Mouse (Mus musculus) kidney, embryonic 15.5 days (tissue): ENCODE measurements around the gene Map3k12. TPM values are rescaled to one million over a fixed set of nuclear protein-coding genes. Genes with fewer than 3 reads are reported as not detected.

Experiments used
- ATAC-seq: fragments of 200-750 bp; cut with Nextera tagmentation; replicated peaks from 2 replicates; pipeline ENCODE4 v1.8.0; 2017; ENCODE audit warnings: moderate TSS enrichment; ENCODE audit not compliant: low FRiP score
- H3K27ac ChIP-seq: fragments of 300-500 bp; sonication (generic); 2 replicates; pipeline ENCODE4 v1.5.1; 2015; ENCODE audit warnings: mild to moderate bottlenecking, inconsistent platforms
- H3K27me3 ChIP-seq: fragments of 300-500 bp; sonication (generic); 2 replicates; pipeline ENCODE4 v1.6.1; 2015; ENCODE audit warnings: inconsistent platforms
- H3K36me3 ChIP-seq: fragments of 300-500 bp; sonication (generic); 2 replicates; pipeline ENCODE4 v1.6.1; 2015; ENCODE audit warnings: inconsistent platforms
- H3K4me1 ChIP-seq: fragments of 300-500 bp; sonication (generic); 2 replicates; pipeline ENCODE4 v1.6.1; 2015; ENCODE audit warnings: inconsistent platforms
- H3K4me2 ChIP-seq: fragments of 300-500 bp; sonication (generic); 2 replicates; pipeline ENCODE4 v1.6.1; 2015; ENCODE audit warnings: moderate library complexity, mild to moderate bottlenecking, inconsistent platforms
- H3K4me3 ChIP-seq: fragments of 300-500 bp; sonication (generic); replicated peaks from 2 replicates; pipeline ENCODE4 v1.5.1; 2015; ENCODE audit warnings: mild to moderate bottlenecking, inconsistent platforms
- H3K9ac ChIP-seq: fragments of 300-500 bp; sonication (generic); 2 replicates; pipeline ENCODE4 v1.6.1; 2015; ENCODE audit warnings: mild to moderate bottlenecking, inconsistent platforms
- H3K9me3 ChIP-seq: fragments of 300-500 bp; sonication (generic); replicated peaks from 2 replicates; pipeline ENCODE4 v1.6.1; 2016; ENCODE audit warnings: inconsistent platforms
- WGBS: fragments of 180-500 bp; shearing (Covaris S2); methylation state at CpG from one replicate; pipeline ENCODE4 v1.1.7; 2015; ENCODE audit warnings: mixed read lengths; 5-methylcytosine and 5-hydroxymethylcytosine counted together
- polyA plus RNA-seq: library from polyadenylated mRNA; unstranded; fragments of >200 nt; fragmentation: Nextera tagmentation; extraction: Ambion mirVana; gene quantifications from 2 replicates; pipeline ENCODE4 v1.2.1, GENCODE M21; 2015

Map3k12 gene
- polyA plus RNA-seq, 1 experiment from 2014 or later = 19.7 TPM

GRCm38 (mm10) chr15:102468675-102469370 lies 48.0 kb downstream of the Map3k12 start:
- H3K4me2 ChIP-seq = no peak overlapping the region
- H3K27ac ChIP-seq = no peak overlapping the region
- no peaks in the 10 kb centered on the region for H3K27me3 ChIP-seq
- H3K4me1 ChIP-seq = peaks cover 12% of the 10 kb centered on the region
- 94% methylated on average over 9 of the region's 9 CpGs for WGBS
- H3K4me3 ChIP-seq = no peak overlapping the region
- no peaks in the 10 kb centered on the region for H3K9me3 ChIP-seq
- ATAC-seq = no peak
- H3K9ac ChIP-seq = no peak overlapping the region
- peaks cover 8% of the 10 kb centered on the region; the same call in 1 of the 2 replicates for H3K36me3 ChIP-seq

DNA sequence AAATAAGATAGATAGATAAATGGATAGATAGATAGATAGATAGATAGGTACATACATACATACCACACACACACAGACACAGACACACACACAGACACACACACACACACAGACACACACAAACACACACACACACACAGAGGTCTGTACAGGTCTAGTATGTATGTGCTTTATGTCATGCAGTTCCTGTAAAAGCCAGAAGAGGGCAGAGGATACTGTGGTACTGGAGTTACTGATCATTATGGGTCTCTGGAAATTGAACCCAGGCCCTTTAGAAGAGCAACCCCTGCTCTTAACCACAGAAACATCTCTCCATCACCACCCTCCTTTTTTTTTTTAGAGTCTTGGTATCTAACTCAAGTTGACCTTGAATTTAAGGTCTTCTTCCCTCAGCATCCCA lies 53.2 kb downstream of the Map3k12 start:
- H3K4me1 ChIP-seq = peaks cover 29% of the 10 kb centered on the region
- peaks cover 10% of the 10 kb centered on the region for H3K36me3 ChIP-seq
- no peak for ATAC-seq
- H3K4me3 ChIP-seq = no peak overlapping the region
- no peaks in the 10 kb centered on the region for H3K27me3 ChIP-seq
- no peak overlapping the region for H3K4me2 ChIP-seq
- no peaks in the 10 kb centered on the region for H3K9me3 ChIP-seq
- H3K9ac ChIP-seq = no peak overlapping the region
- H3K27ac ChIP-seq = no peak overlapping the region

- no peak for ATAC-seq
- Histone ChIP-seq H3K4me2 (peak overlapping the region; percentile 66; the same call in 1 of the 2 replicates), H3K36me3 (peaks cover 10% of the 10 kb centered on the region), H3K9ac (no peak overlapping the region), H3K9me3 (no peaks in the 10 kb centered on the region), H3K4me1 (peaks cover 33% of the 10 kb centered on the region), H3K27ac (no peak overlapping the region; the same call in 1 of the 2 replicates), H3K27me3 (no peaks in the 10 kb centered on the region), H3K4me3 (no peak overlapping the region)
- 78% methylated on average over 9 of the region's 9 CpGs for WGBS
Measured at GRCm38 (mm10) chr15:102461430-102462075, 55.3 kb downstream of the Map3k12 start.

DNA sequence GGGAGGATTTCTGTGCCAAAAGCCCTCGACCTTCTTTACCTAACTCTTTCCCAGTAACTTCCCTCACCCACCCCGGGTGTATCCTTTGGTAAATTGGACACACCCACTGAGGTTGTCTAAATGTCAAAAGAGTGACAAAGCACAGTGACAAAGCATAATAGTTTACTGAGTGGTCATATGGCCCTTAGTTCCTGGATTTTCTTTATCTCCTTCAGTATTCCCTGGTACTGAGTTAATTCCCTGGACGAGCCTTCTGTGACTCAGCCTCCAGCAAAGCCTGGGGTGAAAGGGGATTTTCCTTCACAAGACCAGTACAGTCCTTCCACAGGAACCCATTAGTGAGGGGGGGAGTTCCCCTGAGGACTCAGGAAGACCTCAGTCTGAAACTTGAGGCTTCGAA lies 55.9 kb downstream of the Map3k12 start:
- peaks cover 10% of the 10 kb centered on the region for H3K36me3 ChIP-seq
- peaks cover 33% of the 10 kb centered on the region for H3K4me1 ChIP-seq
- peak overlapping the region; percentile 66 for H3K4me2 ChIP-seq
- H3K27ac ChIP-seq = peak overlapping the region; percentile 1; the same call in 1 of the 2 replicates
- H3K4me3 ChIP-seq = no peak overlapping the region
- no peaks in the 10 kb centered on the region for H3K9me3 ChIP-seq
- WGBS = 45% methylated on average over 4 of the region's 4 CpGs
- ATAC-seq = no peak
- H3K9ac ChIP-seq = no peak overlapping the region
- no peaks in the 10 kb centered on the region for H3K27me3 ChIP-seq

- H3K27ac ChIP-seq = no peak overlapping the region
- ATAC-seq = no peak
- peak overlapping the region; percentile 22; the same call in 1 of the 2 replicates for H3K4me3 ChIP-seq
- 50% methylated on average over 12 of the region's 12 CpGs for WGBS
- H3K27me3 ChIP-seq = no peaks in the 10 kb centered on the region
- H3K4me2 ChIP-seq = peak overlapping the region; percentile 66
- H3K4me1 ChIP-seq = peaks cover 33% of the 10 kb centered on the region
- peak overlapping the region; percentile 17; the same call in 1 of the 2 replicates for H3K9ac ChIP-seq
- no peaks in the 10 kb centered on the region for H3K9me3 ChIP-seq
- H3K36me3 ChIP-seq = peaks cover 10% of the 10 kb centered on the region
Measured at GRCm38 (mm10) chr15:102460409-102460808, 56.5 kb downstream of the Map3k12 start.

DNA sequence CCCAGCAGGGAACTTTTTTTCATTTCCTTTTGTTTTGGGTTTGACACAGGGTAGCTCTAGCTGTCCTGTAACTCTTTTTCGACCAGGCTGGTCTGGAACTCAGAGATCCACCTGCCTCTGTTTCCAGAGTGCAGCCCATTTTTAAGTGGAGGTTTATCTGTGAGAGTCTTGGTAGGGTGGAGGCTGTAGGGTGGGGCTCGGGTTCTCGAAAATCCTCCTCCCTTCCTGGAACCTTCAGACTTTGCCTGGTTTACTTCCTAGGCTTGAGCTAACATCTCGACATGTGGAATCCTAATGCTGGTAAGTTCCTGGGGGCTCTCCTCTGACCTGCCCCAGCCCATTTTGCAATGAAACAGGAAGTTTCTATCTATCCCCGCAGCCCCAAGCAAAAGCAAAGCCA lies 57.0 kb downstream of the Map3k12 start:
- WGBS = 61% methylated on average over 5 of the region's 5 CpGs
- Histone ChIP-seq H3K4me2 (peak overlapping the region; percentile 66), H3K27ac (no peak overlapping the region), H3K4me1 (peaks cover 33% of the 10 kb centered on the region), H3K9ac (peak overlapping the region; percentile 17; the same call in 1 of the 2 replicates), H3K36me3 (peaks cover 10% of the 10 kb centered on the region), H3K4me3 (peak overlapping the region; percentile 51), H3K9me3 (no peaks in the 10 kb centered on the region), H3K27me3 (no peaks in the 10 kb centered on the region)
- no peak for ATAC-seq

DNA sequence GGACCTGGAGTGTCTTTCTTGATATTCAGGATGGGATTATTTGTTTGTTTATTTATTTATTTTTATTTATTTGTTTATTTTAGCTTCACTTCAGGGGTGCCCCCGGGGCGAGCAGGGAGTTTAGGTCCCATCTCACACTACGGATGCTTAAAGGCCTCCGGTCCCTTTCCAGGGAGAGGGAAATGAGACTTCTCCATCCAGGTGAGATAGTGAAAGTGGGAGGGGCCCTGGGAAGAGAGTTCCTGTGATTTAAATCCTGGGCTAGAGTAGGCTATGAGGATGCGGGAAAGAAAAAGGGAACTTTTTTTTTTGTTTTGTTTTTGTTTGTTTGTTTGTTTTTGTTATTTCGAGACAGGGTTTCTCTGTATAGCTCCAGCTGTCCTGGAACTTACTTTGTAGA lies 57.5 kb downstream of the Map3k12 start:
- H3K4me3 ChIP-seq = peak overlapping the region; percentile 51
- H3K27me3 ChIP-seq = no peaks in the 10 kb centered on the region
- H3K9ac ChIP-seq = peak overlapping the region; percentile 39
- WGBS = 35% methylated on average over 6 of the region's 6 CpGs
- ATAC-seq = no peak
- H3K36me3 ChIP-seq = peaks cover 10% of the 10 kb centered on the region
- peaks cover 33% of the 10 kb centered on the region for H3K4me1 ChIP-seq
- H3K9me3 ChIP-seq = no peaks in the 10 kb centered on the region
- H3K27ac ChIP-seq = peak overlapping the region; percentile 61; the same call in 1 of the 2 replicates
- peak overlapping the region; percentile 66 for H3K4me2 ChIP-seq

DNA sequence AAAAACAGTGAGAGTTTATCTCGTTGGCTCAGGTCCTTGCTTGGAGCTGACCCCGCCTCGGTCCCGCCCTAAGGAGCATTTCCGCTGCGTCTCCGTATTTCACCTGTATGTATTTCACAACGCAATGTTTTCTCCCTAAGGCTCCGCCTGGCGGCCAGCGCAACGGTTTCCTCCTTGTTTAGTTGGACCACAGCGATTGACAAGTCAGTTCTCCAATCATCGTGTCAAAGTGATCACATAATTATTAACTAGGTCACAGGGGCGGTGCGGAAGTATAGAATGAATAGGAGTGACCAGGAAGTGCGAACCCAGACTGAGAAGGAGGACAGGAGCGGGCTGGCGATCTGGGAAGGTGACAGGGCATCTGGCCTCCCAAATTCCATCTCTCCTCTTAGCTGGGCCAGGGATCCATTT lies 58.0 kb downstream of the Map3k12 start, which contains the start of gene Prr13:
Gene Prr13, plus strand, starts transcription at position 125 of the 414 bp plus-strand sequence.
- peaks cover 10% of the 10 kb centered on the region for H3K36me3 ChIP-seq
- peak within 1 kb of the TSS; percentile 51 for H3K4me3 ChIP-seq
- peaks cover 33% of the 10 kb centered on the region for H3K4me1 ChIP-seq
- under 1% methylated on average over 19 of the region's 19 CpGs for WGBS
- no peaks in the 10 kb centered on the region for H3K27me3 ChIP-seq
- ATAC-seq = peak; percentile 81
- H3K4me2 ChIP-seq = peak within 1 kb of the TSS; percentile 66
- peak within 1 kb of the TSS; percentile 61; the same call in 1 of the 2 replicates for H3K27ac ChIP-seq
- peak within 1 kb of the TSS; percentile 39 for H3K9ac ChIP-seq
- H3K9me3 ChIP-seq = no peaks in the 10 kb centered on the region

DNA sequence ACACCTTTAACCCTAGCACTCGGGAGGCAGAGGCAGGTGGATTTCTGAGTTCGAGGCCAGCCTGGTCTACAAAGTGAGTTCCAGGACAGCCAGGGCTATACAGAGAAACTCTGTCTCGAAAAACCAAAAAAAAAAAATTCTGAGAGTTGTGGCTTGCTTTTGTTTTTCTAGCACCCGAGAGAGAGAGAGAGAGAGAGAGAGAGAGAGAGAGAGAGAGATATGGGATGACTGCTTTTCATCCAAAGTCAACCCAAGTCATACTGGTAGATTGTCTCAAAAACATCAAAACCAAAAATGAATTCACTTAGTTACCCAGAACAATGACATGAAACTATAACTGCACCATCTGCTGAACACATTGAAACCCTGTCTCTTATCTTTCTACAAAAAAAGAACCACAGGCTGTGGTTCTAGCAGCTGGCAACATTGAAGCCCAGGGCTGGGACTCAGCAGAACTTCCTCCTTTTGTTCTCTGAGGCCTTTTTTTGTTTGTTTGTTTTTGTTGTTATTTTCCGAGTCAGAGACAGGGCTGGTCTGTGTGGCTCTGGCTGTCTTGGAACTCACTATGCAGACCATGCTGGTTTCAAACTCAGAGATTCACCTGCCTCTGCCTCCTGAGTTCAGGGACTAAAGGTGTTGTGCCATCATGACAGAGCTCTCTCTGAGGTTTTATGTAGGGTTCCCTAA lies 58.7 kb downstream of the Map3k12 start:
- no peak for ATAC-seq
- H3K27ac ChIP-seq = 0 out of 2 replicates have a peak overlapping the region, but pooled peaks have one; percentile 61
- H3K27me3 ChIP-seq = no peaks in the 10 kb centered on the region
- peak overlapping the region; percentile 66 for H3K4me2 ChIP-seq
- peak overlapping the region; percentile 51 for H3K4me3 ChIP-seq
- no peaks in the 10 kb centered on the region for H3K9me3 ChIP-seq
- H3K36me3 ChIP-seq = peaks cover 7% of the 10 kb centered on the region
- peak overlapping the region; percentile 39; the same call in 1 of the 2 replicates for H3K9ac ChIP-seq
- H3K4me1 ChIP-seq = peaks cover 33% of the 10 kb centered on the region
- 67% methylated on average over 5 of the region's 5 CpGs for WGBS

GRCm38 (mm10) chr15:102455993-102456392 lies 60.9 kb downstream of the Map3k12 start:
- H3K4me1 ChIP-seq = peaks cover 28% of the 10 kb centered on the region
- no peak for ATAC-seq
- WGBS = 38% methylated on average over 6 of the region's 6 CpGs
- H3K4me3 ChIP-seq = no peak overlapping the region
- H3K27ac ChIP-seq = no peak overlapping the region
- H3K36me3 ChIP-seq = no peaks in the 10 kb centered on the region
- H3K9ac ChIP-seq = no peak overlapping the region
- no peaks in the 10 kb centered on the region for H3K27me3 ChIP-seq
- H3K4me2 ChIP-seq = no peak overlapping the region
- H3K9me3 ChIP-seq = no peaks in the 10 kb centered on the region

GRCm38 (mm10) chr15:102451666-102452430 lies 65.0 kb downstream of the Map3k12 start:
- Histone ChIP-seq H3K4me2 (no peak overlapping the region), H3K9ac (no peak overlapping the region), H3K4me1 (no peaks in the 10 kb centered on the region), H3K4me3 (no peak overlapping the region), H3K27me3 (no peaks in the 10 kb centered on the region), H3K9me3 (no peaks in the 10 kb centered on the region), H3K36me3 (no peaks in the 10 kb centered on the region), H3K27ac (no peak overlapping the region)
- 84% methylated on average over 26 of the region's 26 CpGs for WGBS
- no peak for ATAC-seq
